Mouse (Mus musculus): ENCODE measurements around the gene Ano10.

The Ano10 gene

GRCm38 (mm10) chr9:122216945-122217529, 77.2 kb downstream of the Ano10 start:
- DNase-seq (ENCODE audit: low read depth, low spot score): no peak

GRCm38 (mm10) chr9:122215118-122215517, 79.1 kb downstream of the Ano10 start:
- Histone ChIP-seq H3K36me3 (ENCODE audit: control insufficient read depth, insufficient read depth, low read length, poor library complexity, severe bottlenecking) (no peaks in the 10 kb centered on the region), H3K27me3 (ENCODE audit: control insufficient read depth, insufficient read depth, low read length, poor library complexity, severe bottlenecking) (no peaks in the 10 kb centered on the region)
- DNase-seq (ENCODE audit: low read depth, low spot score): no peak

More at GRCm38 (mm10) chr9:122216945-122217529, 77.2 kb downstream of the Ano10 start:
- Histone ChIP-seq H3K36me3 (ENCODE audit: control insufficient read depth, insufficient read depth, low read length, poor library complexity, severe bottlenecking) (no peaks in the 10 kb centered on the region), H3K27me3 (ENCODE audit: control insufficient read depth, insufficient read depth, low read length, poor library complexity, severe bottlenecking) (no peaks in the 10 kb centered on the region)

DNA sequence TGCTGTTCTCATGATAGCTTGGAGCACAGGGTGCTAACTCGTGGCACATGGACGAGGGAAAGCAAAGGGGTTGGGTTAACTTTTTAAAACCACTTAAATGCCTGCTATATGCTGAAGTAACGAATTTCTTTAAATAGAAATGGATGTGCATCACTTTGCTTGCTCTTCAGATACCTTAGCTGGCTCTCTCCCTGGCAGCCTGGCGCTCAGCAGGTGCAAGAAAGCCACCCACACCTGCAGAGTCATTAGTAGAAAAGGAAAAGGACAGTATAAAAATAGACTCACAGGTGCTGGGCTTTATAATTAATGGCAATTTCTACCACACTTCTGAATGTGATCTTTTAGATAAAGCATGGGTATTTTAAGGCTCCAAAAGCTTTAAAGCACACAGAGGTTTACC, 85.9 kb downstream of the Ano10 start:
- H3K27me3 ChIP-seq (ENCODE audit: control insufficient read depth, insufficient read depth, low read length, poor library complexity, severe bottlenecking): no peaks in the 10 kb centered on the region
- H3K36me3 ChIP-seq (ENCODE audit: control insufficient read depth, insufficient read depth, low read length, poor library complexity, severe bottlenecking): no peaks in the 10 kb centered on the region
- DNase-seq (ENCODE audit: low read depth, low spot score): no peak

DNA sequence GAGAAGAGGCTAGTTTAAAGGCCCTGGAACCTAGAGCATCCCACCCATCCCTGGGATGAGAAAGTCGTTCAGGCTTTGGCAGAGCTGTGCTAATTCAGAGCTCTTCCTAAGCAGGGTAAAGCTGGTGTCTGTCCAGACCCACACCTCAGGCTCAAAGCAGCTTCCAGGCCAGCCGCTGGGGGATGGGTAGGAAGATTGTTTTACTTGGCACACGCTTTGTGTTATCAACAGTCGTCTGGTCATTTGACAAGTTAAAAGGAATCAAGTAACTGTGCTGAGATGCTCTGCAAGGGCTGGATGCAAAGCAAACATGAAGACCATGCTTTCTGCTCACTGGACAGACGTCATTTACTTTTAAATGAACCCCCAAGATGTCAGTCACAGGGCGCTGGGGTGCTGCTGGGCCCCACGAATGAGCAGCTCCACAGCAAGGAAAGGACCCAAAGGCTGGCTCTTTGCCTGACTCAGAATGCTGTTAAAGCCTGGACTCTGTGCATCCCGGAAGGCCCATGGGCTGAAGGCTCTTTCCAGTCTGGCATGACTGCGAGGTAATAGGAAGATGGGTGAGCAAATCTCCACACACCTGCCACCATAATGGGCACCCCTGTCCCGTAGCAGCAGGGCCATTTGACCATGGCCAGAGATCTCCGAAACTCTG, 88.6 kb downstream of the Ano10 start:
- H3K27me3 ChIP-seq (ENCODE audit: control insufficient read depth, insufficient read depth, low read length, poor library complexity, severe bottlenecking): no peaks in the 10 kb centered on the region
- H3K36me3 ChIP-seq (ENCODE audit: control insufficient read depth, insufficient read depth, low read length, poor library complexity, severe bottlenecking): no peaks in the 10 kb centered on the region
- no peak for DNase-seq (ENCODE audit: low read depth, low spot score)

GRCm38 (mm10) chr9:122204508-122204907, 89.7 kb downstream of the Ano10 start:
- H3K27me3 ChIP-seq (ENCODE audit: control insufficient read depth, insufficient read depth, low read length, poor library complexity, severe bottlenecking): no peaks in the 10 kb centered on the region
- H3K36me3 ChIP-seq (ENCODE audit: control insufficient read depth, insufficient read depth, low read length, poor library complexity, severe bottlenecking): no peaks in the 10 kb centered on the region
- peak; percentile 52 for DNase-seq (ENCODE audit: low read depth, low spot score)

DNA sequence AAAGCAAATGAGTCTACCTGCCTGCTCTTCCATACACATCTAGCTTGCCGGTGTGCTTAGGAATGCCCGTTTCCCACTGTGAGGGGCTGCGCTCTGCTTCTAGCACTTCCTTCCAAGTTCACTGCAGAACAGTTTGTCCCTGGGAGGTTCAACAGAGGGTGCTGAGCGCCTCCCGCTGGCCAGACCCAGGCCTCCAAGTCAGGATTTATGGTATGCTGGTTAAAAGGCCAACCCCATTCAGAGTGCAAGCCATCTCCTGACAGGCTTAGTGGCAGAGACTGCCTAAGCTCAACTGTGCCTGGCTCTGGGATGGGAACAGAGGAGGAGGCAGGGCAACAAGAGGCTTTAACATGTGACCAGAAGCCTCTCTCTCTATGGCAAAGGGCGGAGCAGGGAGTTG, 95.0 kb downstream of the Ano10 start:
- Histone ChIP-seq H3K27me3 (ENCODE audit: control insufficient read depth, insufficient read depth, low read length, poor library complexity, severe bottlenecking) (no peaks in the 10 kb centered on the region), H3K36me3 (ENCODE audit: control insufficient read depth, insufficient read depth, low read length, poor library complexity, severe bottlenecking) (no peaks in the 10 kb centered on the region)
- peak; percentile 22 for DNase-seq (ENCODE audit: low read depth, low spot score)

GRCm38 (mm10) chr9:122198621-122199020, 95.6 kb downstream of the Ano10 start:
- no peak for DNase-seq (ENCODE audit: low read depth, low spot score)
- Histone ChIP-seq H3K27me3 (ENCODE audit: control insufficient read depth, insufficient read depth, low read length, poor library complexity, severe bottlenecking) (no peaks in the 10 kb centered on the region), H3K36me3 (ENCODE audit: control insufficient read depth, insufficient read depth, low read length, poor library complexity, severe bottlenecking) (no peaks in the 10 kb centered on the region)

DNA sequence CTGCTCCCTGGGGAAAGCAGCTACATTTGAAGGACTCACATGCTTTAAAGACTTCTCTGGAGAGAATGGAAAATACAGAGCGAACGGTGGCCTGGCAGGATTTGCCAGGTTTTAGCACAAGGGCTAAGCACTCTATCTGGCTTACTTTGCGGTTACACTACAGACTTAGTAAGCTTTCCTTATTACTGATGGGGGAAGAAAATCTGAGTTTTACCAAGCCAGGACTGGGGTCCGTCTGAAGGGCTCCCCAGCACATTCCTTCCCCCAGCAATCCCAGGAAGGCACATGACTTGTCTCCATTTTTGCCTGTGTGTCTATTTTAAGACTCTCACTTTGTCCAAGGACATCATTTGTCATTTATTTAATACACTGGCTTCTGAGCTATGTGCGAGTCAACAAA, 97.2 kb downstream of the Ano10 start:
- no peak for DNase-seq (ENCODE audit: low read depth, low spot score)
- H3K27me3 ChIP-seq (ENCODE audit: control insufficient read depth, insufficient read depth, low read length, poor library complexity, severe bottlenecking): no peaks in the 10 kb centered on the region

DNA sequence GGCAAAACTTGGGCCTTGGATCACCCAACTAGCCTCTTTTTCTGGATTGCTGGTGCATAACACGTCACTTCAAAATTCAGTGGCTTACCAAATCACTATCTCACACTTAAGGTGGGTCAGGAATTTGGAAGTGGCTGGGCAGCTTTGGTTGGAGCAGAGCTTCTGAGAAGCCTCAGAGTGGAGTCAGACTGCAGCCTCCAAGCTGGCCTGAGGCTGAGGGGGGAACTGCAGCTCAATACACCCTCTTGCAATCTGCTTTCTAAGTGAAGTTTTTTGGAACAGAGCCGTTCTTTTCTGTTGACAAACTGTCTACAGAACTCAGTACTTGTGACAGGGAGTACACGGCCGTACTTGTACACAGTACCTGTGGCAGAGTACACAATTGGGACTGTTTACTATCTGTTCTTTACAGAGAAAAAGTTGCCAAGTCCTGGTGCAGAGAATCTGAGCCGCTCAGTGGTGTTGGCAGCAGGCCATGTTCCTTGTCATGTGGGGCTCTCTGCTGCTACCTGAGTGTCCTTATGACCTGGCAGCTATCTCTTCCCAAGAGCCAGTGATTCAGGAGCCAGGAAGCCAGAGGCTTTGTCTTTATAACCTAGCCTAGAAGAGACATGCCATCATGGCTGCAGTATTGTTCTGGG, 99.1 kb downstream of the Ano10 start:
- no peak for DNase-seq (ENCODE audit: low read depth, low spot score)
- no peaks in the 10 kb centered on the region; the same call in 1 of the 2 replicates for H3K36me3 ChIP-seq (ENCODE audit: control insufficient read depth, insufficient read depth, low read length, poor library complexity, severe bottlenecking)
- no peaks in the 10 kb centered on the region for H3K27me3 ChIP-seq (ENCODE audit: control insufficient read depth, insufficient read depth, low read length, poor library complexity, severe bottlenecking)

More for the DNA sequence above, 97.2 kb downstream of the Ano10 start:
- H3K36me3 ChIP-seq (ENCODE audit: control insufficient read depth, insufficient read depth, low read length, poor library complexity, severe bottlenecking): no peaks in the 10 kb centered on the region

DNA sequence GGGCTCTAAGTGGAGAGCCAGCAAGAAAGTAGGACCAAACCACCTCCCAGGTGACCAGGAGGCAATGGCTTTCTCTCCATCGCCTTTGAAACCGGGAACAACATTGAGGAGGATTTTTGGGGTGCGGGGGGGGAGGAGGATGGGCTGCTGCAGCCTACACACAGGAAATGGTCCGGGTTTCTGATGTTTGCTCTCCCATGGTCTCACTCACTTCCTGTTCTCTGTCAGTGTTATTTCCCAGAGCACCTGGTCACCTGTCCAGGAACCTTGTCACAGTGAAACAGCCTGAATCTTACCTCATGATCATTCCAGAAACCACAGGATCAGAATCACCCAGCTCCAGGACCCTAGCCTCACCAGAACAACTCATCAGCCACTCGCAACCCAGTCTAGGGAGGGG, 100.4 kb downstream of the Ano10 start:
- Histone ChIP-seq H3K27me3 (ENCODE audit: control insufficient read depth, insufficient read depth, low read length, poor library complexity, severe bottlenecking) (no peaks in the 10 kb centered on the region), H3K36me3 (ENCODE audit: control insufficient read depth, insufficient read depth, low read length, poor library complexity, severe bottlenecking) (no peaks in the 10 kb centered on the region; the same call in 1 of the 2 replicates)
- DNase-seq (ENCODE audit: low read depth, low spot score): no peak

DNA sequence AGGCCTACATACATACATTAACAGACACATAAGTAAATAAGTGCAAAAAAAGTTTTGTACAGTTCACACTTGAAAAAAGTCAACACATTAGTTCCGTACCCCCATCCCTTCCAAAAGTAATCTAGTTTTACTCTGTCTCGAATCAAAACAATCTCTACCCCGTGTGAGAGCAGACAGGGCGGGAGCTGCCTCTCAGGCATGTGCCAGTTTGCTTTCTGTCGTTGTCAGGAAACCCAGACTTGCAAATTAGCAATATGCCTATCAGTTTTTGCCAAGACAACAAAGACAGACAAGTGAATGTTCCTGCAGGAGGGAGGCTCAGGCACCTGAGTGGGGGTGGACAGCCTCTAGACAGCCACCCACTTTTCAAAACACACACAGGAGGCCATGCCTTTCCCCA, 100.9 kb downstream of the Ano10 start:
- no peak for DNase-seq (ENCODE audit: low read depth, low spot score)
- H3K27me3 ChIP-seq (ENCODE audit: control insufficient read depth, insufficient read depth, low read length, poor library complexity, severe bottlenecking): no peaks in the 10 kb centered on the region

GRCm38 (mm10) chr9:122188724-122189123, 105.5 kb downstream of the Ano10 start:
- H3K36me3 ChIP-seq (ENCODE audit: control insufficient read depth, insufficient read depth, low read length, poor library complexity, severe bottlenecking): no peaks in the 10 kb centered on the region; the same call in 1 of the 2 replicates
- peak; percentile 47 for DNase-seq (ENCODE audit: low read depth, low spot score)
- H3K27me3 ChIP-seq (ENCODE audit: control insufficient read depth, insufficient read depth, low read length, poor library complexity, severe bottlenecking): no peaks in the 10 kb centered on the region

More for the DNA sequence above, 100.9 kb downstream of the Ano10 start:
- no peaks in the 10 kb centered on the region; the same call in 1 of the 2 replicates for H3K36me3 ChIP-seq (ENCODE audit: control insufficient read depth, insufficient read depth, low read length, poor library complexity, severe bottlenecking)

DNA sequence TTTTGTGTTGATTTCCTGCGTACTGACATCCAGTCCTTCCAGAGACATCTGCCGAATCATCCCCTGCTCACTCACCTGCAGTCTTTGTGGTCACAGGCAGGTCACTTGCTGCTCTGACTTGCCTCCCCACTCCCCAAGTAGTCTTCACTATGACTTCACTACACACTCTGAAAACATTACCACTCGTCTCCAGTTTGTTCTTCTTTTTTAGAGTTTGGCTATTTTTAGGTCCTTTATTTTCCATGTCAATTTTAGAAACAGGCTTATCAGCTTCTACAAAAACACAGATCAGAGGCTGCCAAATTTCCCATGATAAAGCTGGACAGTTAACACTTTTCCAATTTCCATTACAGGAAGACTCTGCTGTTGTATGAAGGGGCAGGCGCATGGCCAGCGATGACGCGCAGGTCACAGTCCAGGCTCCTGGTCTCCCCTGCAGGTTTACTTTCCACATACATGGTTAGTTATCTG, 106.7 kb downstream of the Ano10 start:
- DNase-seq (ENCODE audit: low read depth, low spot score): peak; percentile 32
- H3K27me3 ChIP-seq (ENCODE audit: control insufficient read depth, insufficient read depth, low read length, poor library complexity, severe bottlenecking): no peaks in the 10 kb centered on the region
- no peaks in the 10 kb centered on the region; the same call in 1 of the 2 replicates for H3K36me3 ChIP-seq (ENCODE audit: control insufficient read depth, insufficient read depth, low read length, poor library complexity, severe bottlenecking)

GRCm38 (mm10) chr9:122186643-122187226, 107.5 kb downstream of the Ano10 start:
- no peaks in the 10 kb centered on the region for H3K27me3 ChIP-seq (ENCODE audit: control insufficient read depth, insufficient read depth, low read length, poor library complexity, severe bottlenecking)
- no peaks in the 10 kb centered on the region; the same call in 1 of the 2 replicates for H3K36me3 ChIP-seq (ENCODE audit: control insufficient read depth, insufficient read depth, low read length, poor library complexity, severe bottlenecking)

DNA sequence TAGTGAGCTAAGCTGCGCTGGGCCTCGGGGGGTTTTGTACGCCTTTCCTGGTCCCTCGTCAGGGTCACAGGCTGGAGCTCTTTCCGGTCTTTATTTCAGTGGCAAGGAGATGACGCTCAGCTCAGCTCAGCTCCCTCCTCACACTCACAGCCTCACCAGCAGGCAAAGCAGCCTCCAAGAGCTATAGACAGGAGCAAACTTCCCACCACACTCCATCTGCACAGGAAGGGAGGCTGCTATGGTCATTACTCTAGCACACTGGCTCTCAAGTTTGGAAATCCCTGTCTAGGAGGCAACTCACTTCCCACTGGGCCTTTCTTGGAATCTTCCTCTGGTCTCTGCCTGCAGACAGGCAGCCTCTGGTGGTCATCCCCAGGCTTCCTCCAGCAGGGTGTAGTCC, 108.3 kb downstream of the Ano10 start:
- no peak for DNase-seq (ENCODE audit: low read depth, low spot score)

More at GRCm38 (mm10) chr9:122186643-122187226, 107.5 kb downstream of the Ano10 start:
- DNase-seq (ENCODE audit: low read depth, low spot score): no peak

More for the DNA sequence above, 108.3 kb downstream of the Ano10 start:
- H3K27me3 ChIP-seq (ENCODE audit: control insufficient read depth, insufficient read depth, low read length, poor library complexity, severe bottlenecking): no peaks in the 10 kb centered on the region
- H3K36me3 ChIP-seq (ENCODE audit: control insufficient read depth, insufficient read depth, low read length, poor library complexity, severe bottlenecking): no peaks in the 10 kb centered on the region
